Mouse (Mus musculus): ENCODE measurements around the gene Zbtb34. TPM values are rescaled to one million over a fixed set of nuclear protein-coding genes. Genes with fewer than 3 reads are reported as not detected.

The Zbtb34 gene
- polyA plus RNA-seq, 1 experiment: 11.0 TPM

DNA sequence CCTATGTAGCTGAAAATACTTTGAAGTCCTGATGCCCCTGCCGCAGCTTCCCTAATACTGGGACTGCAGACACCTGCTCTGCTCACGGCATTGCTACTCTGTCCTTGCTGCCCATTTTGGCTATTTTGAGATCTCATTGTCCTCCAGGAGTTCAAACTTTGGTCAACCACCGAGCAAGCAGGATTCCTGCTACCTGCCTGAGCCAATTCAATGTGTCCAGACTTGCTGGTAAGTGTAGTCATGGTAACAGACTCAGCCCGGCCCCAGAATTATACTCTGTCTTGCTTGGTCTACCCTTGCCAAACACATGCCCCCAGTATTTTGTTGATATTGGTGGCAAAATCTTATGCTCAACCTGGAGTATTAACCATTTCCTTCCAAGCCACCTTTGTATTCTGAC lies 34.1 kb downstream of the Zbtb34 start:
- no peak for TF ChIP-seq CTCF (IDR thresholded peaks at IDR 0.05; ENCODE audit: borderline replicate concordance, insufficient read depth, low read depth, low read length)
- no peak for TF ChIP-seq POLR2A (IDR thresholded peaks at IDR 0.05; ENCODE audit: borderline replicate concordance, insufficient read depth, low read length)
- DNase-seq: no peak
- Histone ChIP-seq H3K4me3 (replicated peaks; ENCODE audit: insufficient read depth, low read depth, low read length) (no peak overlapping the region), H3K4me1 (ENCODE audit: control insufficient read depth, insufficient read depth, low read length) (peaks cover 8% of the 10 kb centered on the region; the same call in 1 of the 2 replicates), H3K27me3 (ENCODE audit: control insufficient read depth, insufficient read depth, low read length) (no peaks in the 10 kb centered on the region), H3K27ac (ENCODE audit: insufficient read depth, low read length) (no peak overlapping the region)
- 72% methylated on average over 4 of the region's 4 CpGs for WGBS

GRCm38 (mm10) chr2:33395053-33395452 lies 36.1 kb downstream of the Zbtb34 start:
- H3K4me1 ChIP-seq (ENCODE audit: control insufficient read depth, insufficient read depth, low read length): peaks cover 8% of the 10 kb centered on the region; the same call in 1 of the 2 replicates
- H3K27ac ChIP-seq (ENCODE audit: insufficient read depth, low read length): no peak overlapping the region
- WGBS: 92% methylated on average over 2 of the region's 2 CpGs
- DNase-seq: no peak
- H3K27me3 ChIP-seq (ENCODE audit: control insufficient read depth, insufficient read depth, low read length): no peaks in the 10 kb centered on the region
- H3K4me3 ChIP-seq (replicated peaks; ENCODE audit: insufficient read depth, low read depth, low read length): no peak overlapping the region
- TF ChIP-seq POLR2A (IDR thresholded peaks at IDR 0.05; ENCODE audit: borderline replicate concordance, insufficient read depth, low read length) (no peak), CTCF (IDR thresholded peaks at IDR 0.05; ENCODE audit: borderline replicate concordance, insufficient read depth, low read depth, low read length) (no peak)

GRCm38 (mm10) chr2:33393951-33394635 lies 37.0 kb downstream of the Zbtb34 start:
- Histone ChIP-seq H3K27ac (ENCODE audit: insufficient read depth, low read length) (no peak overlapping the region; the same call in 1 of the 2 replicates), H3K4me3 (replicated peaks; ENCODE audit: insufficient read depth, low read depth, low read length) (no peak overlapping the region), H3K27me3 (ENCODE audit: control insufficient read depth, insufficient read depth, low read length) (no peaks in the 10 kb centered on the region), H3K4me1 (ENCODE audit: control insufficient read depth, insufficient read depth, low read length) (peaks cover 8% of the 10 kb centered on the region; the same call in 1 of the 2 replicates)
- TF ChIP-seq POLR2A (IDR thresholded peaks at IDR 0.05; ENCODE audit: borderline replicate concordance, insufficient read depth, low read length): no peak
- TF ChIP-seq CTCF (IDR thresholded peaks at IDR 0.05; ENCODE audit: borderline replicate concordance, insufficient read depth, low read depth, low read length): no peak
- peak; percentile 73 to 85 for DNase-seq
- WGBS: 11% methylated on average over 11 of the region's 11 CpGs

DNA sequence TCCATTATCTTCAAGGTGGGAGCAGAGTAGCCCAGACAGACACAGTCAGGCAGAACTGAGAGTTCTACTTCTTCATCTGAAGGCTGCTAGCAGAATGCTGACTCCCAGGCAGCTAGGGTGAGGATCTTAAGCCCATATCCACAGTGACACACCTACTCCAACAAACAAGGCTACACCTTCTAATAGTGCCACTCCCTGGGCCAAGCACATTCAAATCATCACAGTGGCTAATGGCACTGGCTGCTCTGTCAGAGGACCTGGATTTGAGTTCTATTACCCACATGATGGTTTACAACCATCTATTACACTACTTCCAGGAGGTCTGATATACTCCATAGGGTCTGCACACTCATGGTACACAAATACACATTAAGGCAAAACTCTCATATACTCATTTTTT lies 38.1 kb downstream of the Zbtb34 start:
- Histone ChIP-seq H3K27me3 (ENCODE audit: control insufficient read depth, insufficient read depth, low read length) (no peaks in the 10 kb centered on the region), H3K4me1 (ENCODE audit: control insufficient read depth, insufficient read depth, low read length) (peaks cover 8% of the 10 kb centered on the region; the same call in 1 of the 2 replicates), H3K27ac (ENCODE audit: insufficient read depth, low read length) (no peak overlapping the region), H3K4me3 (replicated peaks; ENCODE audit: insufficient read depth, low read depth, low read length) (no peak overlapping the region)
- TF ChIP-seq CTCF (IDR thresholded peaks at IDR 0.05; ENCODE audit: borderline replicate concordance, insufficient read depth, low read depth, low read length): no peak
- TF ChIP-seq POLR2A (IDR thresholded peaks at IDR 0.05; ENCODE audit: borderline replicate concordance, insufficient read depth, low read length): no peak
- no peak for DNase-seq

DNA sequence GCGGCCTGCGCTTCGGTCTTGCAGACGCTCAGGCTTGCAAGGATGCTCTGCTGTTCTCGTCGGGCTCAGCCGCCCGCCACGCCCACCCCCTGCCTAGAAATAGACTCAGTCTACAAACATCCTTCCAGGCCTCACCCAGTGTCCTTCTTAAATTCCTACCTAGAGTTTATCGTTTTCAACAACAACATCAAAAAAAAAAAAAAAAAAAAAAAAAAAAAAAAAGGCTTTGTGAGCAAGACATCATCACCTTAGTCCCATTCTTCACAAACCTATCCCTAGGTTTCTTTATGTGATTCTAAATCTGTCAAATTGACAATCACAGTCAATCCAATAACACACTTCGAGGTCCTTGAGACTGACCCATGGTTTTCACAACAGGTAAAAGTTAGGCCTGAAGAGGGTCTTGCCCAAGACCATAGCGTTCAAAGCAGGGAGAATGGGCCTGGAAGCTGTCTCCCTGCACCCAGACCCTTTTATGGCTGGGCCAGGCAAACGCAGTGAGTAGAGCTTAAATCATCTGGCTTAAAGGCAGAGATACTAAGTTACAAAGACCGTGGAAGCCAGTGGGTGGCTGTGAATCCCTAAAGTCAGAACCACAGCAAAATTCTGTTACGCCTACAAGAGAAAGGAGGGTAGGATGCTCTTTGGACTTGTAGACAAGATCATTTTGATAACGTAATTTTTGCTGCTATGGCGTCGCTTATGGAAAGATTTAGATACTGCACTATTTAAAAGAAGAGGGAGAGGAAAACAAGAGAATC lies 59.3 kb downstream of the Zbtb34 start:
- H3K4me3 ChIP-seq (replicated peaks; ENCODE audit: insufficient read depth, low read depth, low read length): peak overlapping the region; percentile 68
- WGBS: 35% methylated on average over 18 of the region's 18 CpGs
- DNase-seq: peak; percentile 18 to 25
- peaks cover 12% of the 10 kb centered on the region; the same call in 1 of the 2 replicates for H3K4me1 ChIP-seq (ENCODE audit: control insufficient read depth, insufficient read depth, low read length)
- no peaks in the 10 kb centered on the region for H3K27me3 ChIP-seq (ENCODE audit: control insufficient read depth, insufficient read depth, low read length)
- TF ChIP-seq POLR2A (IDR thresholded peaks at IDR 0.05; ENCODE audit: borderline replicate concordance, insufficient read depth, low read length) (no peak), CTCF (IDR thresholded peaks at IDR 0.05; ENCODE audit: borderline replicate concordance, insufficient read depth, low read depth, low read length) (no peak)
- peak overlapping the region; percentile 60; the same call in 1 of the 2 replicates for H3K27ac ChIP-seq (ENCODE audit: insufficient read depth, low read length)

DNA sequence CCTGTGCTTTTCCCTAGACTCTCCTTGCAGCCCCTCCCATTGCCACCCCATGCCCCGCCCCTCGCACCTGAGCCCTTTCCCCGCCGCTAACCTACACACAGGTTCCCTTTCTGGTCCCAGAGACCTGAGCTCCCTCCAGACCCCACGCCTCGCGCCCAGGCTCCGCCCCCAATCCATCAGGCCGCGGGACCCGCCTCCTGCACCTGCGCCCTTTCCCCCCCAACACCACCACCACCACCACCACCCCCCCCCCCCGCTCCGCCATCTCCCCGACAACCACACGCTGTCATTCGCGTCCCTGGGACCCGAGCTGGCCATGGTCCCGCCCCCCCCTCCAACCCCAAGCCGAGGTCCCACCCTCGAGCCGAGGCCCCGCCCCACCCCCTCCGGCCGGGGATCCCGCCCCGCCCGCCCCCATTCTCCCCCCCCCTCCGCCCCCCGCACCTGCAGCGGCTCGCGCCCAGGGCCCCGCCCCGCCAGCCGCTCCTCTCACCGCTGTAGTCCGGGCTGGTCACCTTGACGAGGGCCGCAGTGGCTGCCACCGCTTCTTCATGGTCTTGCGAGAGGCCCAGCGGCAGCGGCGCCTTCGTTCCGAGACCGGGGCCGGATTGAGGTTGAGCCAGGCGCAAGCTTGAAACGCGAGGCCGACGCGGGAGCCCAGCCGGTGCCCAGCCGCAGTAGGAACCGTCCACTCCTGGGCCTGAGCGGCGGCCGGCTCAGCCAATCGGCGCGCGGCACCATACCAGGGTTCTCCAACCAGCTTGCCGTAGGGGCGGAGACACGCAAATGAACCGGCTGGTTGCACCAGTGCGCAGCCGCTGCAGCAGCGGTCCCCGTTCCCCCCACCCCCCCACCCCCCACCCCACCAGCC lies 60.1 kb downstream of the Zbtb34 start, which contains the start of gene Ralgps1:
Gene Ralgps1, minus strand, starts transcription at position 710 of the 871 bp plus-strand sequence.
- TF ChIP-seq POLR2A (IDR thresholded peaks at IDR 0.05; ENCODE audit: borderline replicate concordance, insufficient read depth, low read length) (peak; percentile 80), CTCF (IDR thresholded peaks at IDR 0.05; ENCODE audit: borderline replicate concordance, insufficient read depth, low read depth, low read length) (no peak)
- peak within 1 kb of the TSS; percentile 95 for H3K4me3 ChIP-seq (replicated peaks; ENCODE audit: insufficient read depth, low read depth, low read length)
- H3K4me1 ChIP-seq (ENCODE audit: control insufficient read depth, insufficient read depth, low read length): peaks cover 17% of the 10 kb centered on the region; the same call in 1 of the 2 replicates
- peak within 1 kb of the TSS; percentile 85 for H3K27ac ChIP-seq (ENCODE audit: insufficient read depth, low read length)
- peak; percentile 99 to 100 for DNase-seq
- WGBS: under 1% methylated on average over 65 of the region's 74 CpGs
- no peaks in the 10 kb centered on the region for H3K27me3 ChIP-seq (ENCODE audit: control insufficient read depth, insufficient read depth, low read length)

DNA sequence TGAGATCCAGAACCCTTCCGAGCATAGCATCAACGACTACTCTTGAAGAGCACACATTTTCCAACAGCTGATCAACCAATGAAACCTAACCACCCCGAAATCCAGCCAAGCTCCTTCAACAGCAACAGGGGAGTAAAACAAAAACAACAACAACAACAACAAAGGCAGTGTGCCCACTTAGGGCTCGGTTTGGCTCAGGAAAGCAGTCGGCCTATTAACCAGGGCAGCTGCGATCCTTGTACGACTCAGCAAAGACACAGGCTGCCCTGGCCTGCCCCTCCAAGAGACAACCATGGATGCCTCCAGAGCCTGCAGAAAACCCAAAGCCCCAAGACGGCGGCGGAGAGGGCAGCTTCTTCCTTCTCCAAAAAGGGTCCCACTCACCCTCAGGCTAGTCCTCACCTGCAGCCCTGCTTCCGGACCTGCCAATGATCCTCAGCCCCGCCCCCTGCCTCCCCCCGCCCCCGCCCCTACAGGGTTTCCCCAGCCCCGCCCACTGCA lies 60.8 kb downstream of the Zbtb34 start:
- no peak for DNase-seq
- Histone ChIP-seq H3K27ac (ENCODE audit: insufficient read depth, low read length) (peak overlapping the region; percentile 10; the same call in 1 of the 2 replicates), H3K4me3 (replicated peaks; ENCODE audit: insufficient read depth, low read depth, low read length) (peak overlapping the region; percentile 95), H3K4me1 (ENCODE audit: control insufficient read depth, insufficient read depth, low read length) (peaks cover 22% of the 10 kb centered on the region), H3K27me3 (ENCODE audit: control insufficient read depth, insufficient read depth, low read length) (no peaks in the 10 kb centered on the region)
- no peak for TF ChIP-seq CTCF (IDR thresholded peaks at IDR 0.05; ENCODE audit: borderline replicate concordance, insufficient read depth, low read depth, low read length)
- WGBS: 2% methylated on average over 12 of the region's 15 CpGs
